Mouse (Mus musculus) limb, embryonic 15.5 days (tissue): Measurements from ENCODE around the gene Lypd6. TPM values are rescaled to one million over a fixed set of nuclear protein-coding genes. Genes with fewer than 3 reads are reported as not detected.

Source experiments
- ATAC-seq: fragments of 200-750 bp; cut with Nextera tagmentation; 2 replicates; pipeline ENCODE4 v1.8.0; 2017; ENCODE audit warnings: low read depth, moderate TSS enrichment; ENCODE audit not compliant: insufficient number of reproducible peaks, low FRiP score, low TSS enrichment
- H3K27ac ChIP-seq: fragments of 300-500 bp; sonication (generic); 2 replicates; pipeline ENCODE4 v1.5.1; 2015; ENCODE audit warnings: moderate library complexity, mild to moderate bottlenecking, inconsistent platforms
- H3K27me3 ChIP-seq: fragments of 300-500 bp; sonication (generic); 2 replicates; pipeline ENCODE4 v1.6.1; 2015; ENCODE audit warnings: inconsistent platforms
- H3K36me3 ChIP-seq: fragments of 300-500 bp; sonication (generic); 2 replicates; pipeline ENCODE4 v1.6.1; 2015; ENCODE audit warnings: inconsistent platforms
- H3K4me1 ChIP-seq: fragments of 300-500 bp; sonication (generic); 2 replicates; pipeline ENCODE4 v1.6.1; 2015; ENCODE audit warnings: inconsistent platforms
- H3K4me2 ChIP-seq: fragments of 300-500 bp; sonication (generic); 2 replicates; pipeline ENCODE4 v1.6.1; 2015; ENCODE audit warnings: mild to moderate bottlenecking, inconsistent platforms
- H3K4me3 ChIP-seq: fragments of 300-500 bp; sonication (generic); 2 replicates; pipeline ENCODE4 v1.5.1; 2015; ENCODE audit warnings: mild to moderate bottlenecking, inconsistent platforms
- H3K9ac ChIP-seq: fragments of 300-500 bp; sonication (generic); 2 replicates; pipeline ENCODE4 v1.6.1; 2015; ENCODE audit warnings: inconsistent platforms
- H3K9me3 ChIP-seq: fragments of 300-500 bp; sonication (generic); 2 replicates; pipeline ENCODE4 v1.6.1; 2016; ENCODE audit warnings: inconsistent platforms
- WGBS: fragments of 180-500 bp; shearing (Covaris S2); methylation state at CpG from one replicate; pipeline ENCODE4 v1.1.7; 2015; 5-methylcytosine and 5-hydroxymethylcytosine counted together
- polyA plus RNA-seq: library from polyadenylated mRNA; unstranded; fragments of >200 nt; fragmentation: Nextera tagmentation; extraction: Ambion mirVana; gene quantifications from 2 replicates; pipeline ENCODE4 v1.2.1, GENCODE M21; 2015

The Lypd6 gene
- polyA plus RNA-seq, 1 experiment from 2014 or later, result 13.2 TPM

GRCm38 (mm10) chr2:50149257-50150202, 83.3 kb downstream of the Lypd6 start:
- H3K27me3 ChIP-seq, result no peaks in the 10 kb centered on the region
- WGBS, result 66% methylated on average over 6 of the region's 6 CpGs
- H3K4me1 ChIP-seq, result peaks cover 19% of the 10 kb centered on the region
- H3K27ac ChIP-seq, result no peak overlapping the region
- no peak overlapping the region for H3K4me3 ChIP-seq
- no peak overlapping the region for H3K4me2 ChIP-seq
- H3K36me3 ChIP-seq, result no peaks in the 10 kb centered on the region
- no peak overlapping the region for H3K9ac ChIP-seq
- ATAC-seq, result no peak
- no peaks in the 10 kb centered on the region for H3K9me3 ChIP-seq

DNA sequence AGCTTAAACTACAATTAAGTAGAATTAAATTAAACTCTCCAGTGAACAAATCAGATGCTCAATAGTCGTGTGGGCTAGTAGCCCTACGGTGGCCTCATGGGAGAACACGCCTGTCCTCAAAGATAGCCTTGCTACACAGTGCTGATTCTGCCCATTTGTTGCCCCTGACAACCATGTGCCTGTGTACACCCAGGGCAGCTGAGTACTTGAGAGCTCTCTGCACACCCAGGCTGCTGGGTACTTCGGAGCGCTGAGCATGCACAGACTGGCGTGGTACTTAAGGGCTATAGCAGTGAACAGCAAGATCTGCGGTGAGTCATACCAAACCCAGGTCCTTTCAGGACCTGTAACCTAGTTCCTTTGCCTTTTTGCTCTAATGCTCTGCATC, 84.0 kb downstream of the Lypd6 start:
- H3K9ac ChIP-seq, result no peak overlapping the region
- H3K4me3 ChIP-seq, result no peak overlapping the region
- H3K27ac ChIP-seq, result no peak overlapping the region
- no peak for ATAC-seq
- H3K36me3 ChIP-seq, result no peaks in the 10 kb centered on the region
- no peaks in the 10 kb centered on the region for H3K9me3 ChIP-seq
- H3K4me2 ChIP-seq, result no peak overlapping the region
- WGBS, result 74% methylated on average over 7 of the region's 7 CpGs
- no peaks in the 10 kb centered on the region for H3K27me3 ChIP-seq
- peaks cover 19% of the 10 kb centered on the region for H3K4me1 ChIP-seq

- Histone ChIP-seq H3K4me1 (peaks cover 15% of the 10 kb centered on the region), H3K27ac (no peak overlapping the region), H3K4me3 (no peak overlapping the region), H3K36me3 (no peaks in the 10 kb centered on the region), H3K27me3 (no peaks in the 10 kb centered on the region), H3K9me3 (no peaks in the 10 kb centered on the region), H3K4me2 (no peak overlapping the region), H3K9ac (no peak overlapping the region)
- WGBS, result 84% methylated on average over 5 of the region's 5 CpGs
- no peak for ATAC-seq
These were observed 84.6 kb downstream of the Lypd6 start for GRCm38 (mm10) chr2:50150816-50151215.

DNA sequence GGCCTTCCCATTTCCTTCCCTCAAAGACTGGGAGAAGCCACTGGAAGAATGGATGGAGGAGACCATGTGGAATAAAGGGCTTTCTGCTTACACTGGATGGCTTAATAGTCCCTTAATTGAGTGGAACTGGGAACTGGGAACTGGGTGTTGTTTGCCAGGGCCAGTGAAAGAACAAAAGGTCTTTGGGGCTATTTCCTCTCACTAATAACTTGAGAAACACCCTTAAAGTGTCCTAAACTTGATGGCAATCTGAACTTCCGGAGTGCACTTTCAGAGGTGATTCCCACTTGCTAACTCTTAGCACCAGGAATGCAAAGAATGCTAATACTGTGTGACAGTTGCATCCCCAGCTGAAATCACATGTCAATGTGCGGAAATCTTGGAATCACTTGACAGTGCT, 85.2 kb downstream of the Lypd6 start:
- ATAC-seq, result no peak
- peaks cover 13% of the 10 kb centered on the region for H3K4me1 ChIP-seq
- H3K27me3 ChIP-seq, result no peaks in the 10 kb centered on the region
- 61% methylated on average over 2 of the region's 2 CpGs for WGBS
- no peaks in the 10 kb centered on the region for H3K36me3 ChIP-seq
- no peak overlapping the region for H3K4me2 ChIP-seq
- H3K9me3 ChIP-seq, result no peaks in the 10 kb centered on the region
- no peak overlapping the region for H3K4me3 ChIP-seq
- no peak overlapping the region for H3K9ac ChIP-seq
- H3K27ac ChIP-seq, result no peak overlapping the region

- ATAC-seq, result no peak
- 89% methylated on average over 3 of the region's 3 CpGs for WGBS
- Histone ChIP-seq H3K9me3 (no peaks in the 10 kb centered on the region), H3K27ac (no peak overlapping the region), H3K4me2 (no peak overlapping the region), H3K4me3 (no peak overlapping the region), H3K36me3 (no peaks in the 10 kb centered on the region), H3K4me1 (peaks cover 8% of the 10 kb centered on the region), H3K9ac (no peak overlapping the region), H3K27me3 (no peaks in the 10 kb centered on the region)
These were observed 85.7 kb downstream of the Lypd6 start for GRCm38 (mm10) chr2:50151879-50152278.

GRCm38 (mm10) chr2:50156009-50156408, 89.8 kb downstream of the Lypd6 start:
- H3K9me3 ChIP-seq, result no peaks in the 10 kb centered on the region
- H3K27me3 ChIP-seq, result no peaks in the 10 kb centered on the region
- WGBS, result 95% methylated on average over 10 of the region's 10 CpGs
- H3K4me3 ChIP-seq, result no peak overlapping the region
- no peak overlapping the region for H3K27ac ChIP-seq
- ATAC-seq, result no peak
- no peak overlapping the region for H3K4me2 ChIP-seq
- 0 out of 2 replicates have a peak, but pooled peaks cover 2% of the 10 kb centered on the region for H3K4me1 ChIP-seq
- no peaks in the 10 kb centered on the region for H3K36me3 ChIP-seq
- no peak overlapping the region for H3K9ac ChIP-seq

GRCm38 (mm10) chr2:50160069-50160468, 93.8 kb downstream of the Lypd6 start:
- no peak for ATAC-seq
- no peaks in the 10 kb centered on the region for H3K9me3 ChIP-seq
- no peak overlapping the region for H3K4me2 ChIP-seq
- H3K27me3 ChIP-seq, result no peaks in the 10 kb centered on the region
- WGBS, result 90% methylated on average over 3 of the region's 3 CpGs
- H3K36me3 ChIP-seq, result no peaks in the 10 kb centered on the region
- no peak overlapping the region for H3K27ac ChIP-seq
- H3K4me1 ChIP-seq, result 0 out of 2 replicates have a peak, but pooled peaks cover under 1% of the 10 kb centered on the region
- no peak overlapping the region for H3K4me3 ChIP-seq
- H3K9ac ChIP-seq, result no peak overlapping the region

DNA sequence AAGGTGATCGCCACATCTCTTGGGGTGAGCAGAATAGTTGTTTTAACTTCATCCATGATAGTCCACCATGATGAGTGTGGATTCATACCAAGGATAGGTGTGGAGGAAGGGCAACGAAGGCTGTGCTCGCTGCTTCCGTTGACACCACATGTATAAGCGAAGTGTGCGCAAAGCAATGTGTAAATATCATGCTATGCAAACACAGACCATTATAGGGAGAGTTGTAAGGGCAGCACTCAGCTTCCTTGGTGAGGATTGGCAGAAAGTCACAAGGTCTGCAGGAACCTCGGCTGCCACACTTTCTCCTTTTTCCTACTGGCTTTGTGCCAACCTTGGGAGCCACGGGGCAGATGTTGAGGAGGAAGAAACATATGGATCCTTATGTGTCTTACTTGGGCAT, 97.4 kb downstream of the Lypd6 start:
- ATAC-seq, result no peak
- Histone ChIP-seq H3K9me3 (no peaks in the 10 kb centered on the region), H3K36me3 (no peaks in the 10 kb centered on the region), H3K9ac (no peak overlapping the region), H3K4me1 (0 out of 2 replicates have a peak, but pooled peaks cover 3% of the 10 kb centered on the region), H3K4me2 (no peak overlapping the region), H3K27ac (no peak overlapping the region), H3K27me3 (no peaks in the 10 kb centered on the region), H3K4me3 (no peak overlapping the region)
- WGBS, result 75% methylated on average over 8 of the region's 8 CpGs

DNA sequence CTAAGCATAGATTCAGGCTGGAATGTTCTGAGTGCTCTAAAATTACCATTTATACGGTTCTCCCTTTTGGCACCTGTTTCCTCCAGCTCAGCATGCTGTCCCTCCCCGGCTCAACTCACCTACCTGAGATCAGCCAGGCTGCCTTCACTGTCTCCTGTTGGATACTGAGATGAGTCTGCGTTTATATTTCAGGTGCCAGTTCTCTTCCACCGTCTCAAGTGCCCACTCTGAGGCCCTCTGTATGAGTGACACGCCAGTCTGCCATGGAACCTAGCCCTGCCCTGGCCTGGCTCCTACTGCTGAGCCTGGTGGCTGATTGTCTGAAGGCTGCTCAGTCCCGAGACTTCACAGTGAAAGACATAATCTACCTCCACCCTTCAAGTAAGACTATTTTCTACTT, 99.0 kb downstream of the Lypd6 start:
- H3K4me1 ChIP-seq, result 0 out of 2 replicates have a peak, but pooled peaks cover 3% of the 10 kb centered on the region
- no peaks in the 10 kb centered on the region for H3K36me3 ChIP-seq
- H3K27ac ChIP-seq, result no peak overlapping the region
- no peak for ATAC-seq
- H3K4me2 ChIP-seq, result no peak overlapping the region
- no peaks in the 10 kb centered on the region for H3K9me3 ChIP-seq
- no peak overlapping the region for H3K4me3 ChIP-seq
- H3K27me3 ChIP-seq, result no peaks in the 10 kb centered on the region
- WGBS, result 38% methylated on average over 6 of the region's 6 CpGs
- H3K9ac ChIP-seq, result no peak overlapping the region

DNA sequence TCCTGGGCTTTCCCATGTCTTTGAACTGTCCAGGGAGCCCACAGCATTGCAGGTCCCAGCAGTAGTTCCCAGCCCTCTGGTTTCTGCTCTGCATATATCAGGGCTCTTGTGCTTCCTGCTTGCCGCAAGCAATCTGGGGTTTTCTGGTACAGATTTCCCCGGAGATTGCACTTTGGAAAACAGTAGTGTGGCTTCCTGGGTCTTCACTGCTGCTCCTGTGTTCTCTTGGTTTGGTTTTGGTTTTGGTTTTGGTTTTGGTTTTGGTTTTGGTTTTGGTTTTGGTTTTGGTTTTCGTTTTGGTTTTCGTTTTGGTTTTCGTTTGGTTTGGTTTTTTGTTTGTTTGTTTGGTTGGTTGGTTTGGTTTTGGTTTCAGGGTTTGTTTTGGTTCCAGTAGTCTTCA, 99.9 kb downstream of the Lypd6 start:
- Histone ChIP-seq H3K4me3 (no peak overlapping the region), H3K27me3 (no peaks in the 10 kb centered on the region), H3K9me3 (no peaks in the 10 kb centered on the region), H3K4me2 (no peak overlapping the region), H3K27ac (no peak overlapping the region), H3K36me3 (no peaks in the 10 kb centered on the region), H3K4me1 (0 out of 2 replicates have a peak, but pooled peaks cover 3% of the 10 kb centered on the region), H3K9ac (no peak overlapping the region)
- ATAC-seq, result no peak
- WGBS, result 61% methylated on average over 5 of the region's 5 CpGs

DNA sequence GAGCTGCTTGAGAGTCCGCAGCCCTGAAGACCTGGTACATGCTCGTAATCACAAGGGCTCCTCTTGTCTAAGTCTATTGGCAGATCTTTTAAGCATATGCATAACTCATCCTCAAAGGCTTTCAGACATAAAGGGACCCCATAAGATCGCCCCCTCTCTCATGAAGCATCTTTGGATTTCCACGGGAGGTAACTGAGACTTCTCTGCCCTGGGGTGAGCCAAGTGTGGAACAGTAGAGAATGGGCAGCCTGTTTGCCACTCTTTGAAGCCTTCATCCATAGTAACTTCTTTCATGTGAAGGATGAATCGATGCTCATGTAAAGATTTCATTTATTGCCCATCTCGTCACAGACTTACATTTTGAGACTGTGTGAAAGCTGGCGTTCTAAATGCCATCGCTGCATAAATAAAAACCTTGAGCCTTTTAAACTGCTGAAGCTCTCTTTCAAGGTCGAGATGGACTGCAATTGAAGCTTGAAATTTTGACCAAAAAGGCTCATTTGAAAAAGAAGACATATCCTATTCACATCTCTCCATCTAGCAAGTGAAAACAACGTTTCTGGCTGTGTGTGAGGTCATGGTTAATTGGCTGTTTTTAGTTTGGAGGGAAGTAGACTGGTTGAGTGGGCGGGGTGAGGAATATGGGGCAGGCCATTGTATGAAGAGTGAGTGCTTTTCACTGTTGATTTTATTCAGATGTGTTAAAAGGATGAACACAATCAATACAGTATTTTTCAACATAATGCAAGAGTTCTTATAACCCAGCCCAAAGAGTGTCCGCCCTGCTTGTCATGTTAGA, 107.7 kb downstream of the Lypd6 start:
- Histone ChIP-seq H3K27me3 (no peaks in the 10 kb centered on the region), H3K4me3 (no peak overlapping the region), H3K4me2 (no peak overlapping the region), H3K36me3 (no peaks in the 10 kb centered on the region), H3K4me1 (0 out of 2 replicates have a peak, but pooled peaks cover 5% of the 10 kb centered on the region), H3K27ac (no peak overlapping the region), H3K9ac (no peak overlapping the region), H3K9me3 (no peaks in the 10 kb centered on the region)
- no peak for ATAC-seq
- WGBS, result 81% methylated on average over 12 of the region's 12 CpGs

- H3K4me1 ChIP-seq, result 0 out of 2 replicates have a peak, but pooled peaks cover 5% of the 10 kb centered on the region
- WGBS, result 43% methylated on average over 4 of the region's 4 CpGs
- no peak overlapping the region for H3K9ac ChIP-seq
- H3K4me2 ChIP-seq, result no peak overlapping the region
- no peaks in the 10 kb centered on the region for H3K9me3 ChIP-seq
- H3K27me3 ChIP-seq, result no peaks in the 10 kb centered on the region
- H3K4me3 ChIP-seq, result no peak overlapping the region
- H3K27ac ChIP-seq, result no peak overlapping the region
- ATAC-seq, result no peak
- no peaks in the 10 kb centered on the region for H3K36me3 ChIP-seq
These were observed 109.5 kb downstream of the Lypd6 start for GRCm38 (mm10) chr2:50175709-50176108.
